Mouse (Mus musculus) lung, postnatal 14 days (tissue): ENCODE measurements at regions not wholly inside any gene's neighbourhood (a gene's known extent, or its start where the extent isn't known, plus 50 kb on each side); places are given as distances from the start of the nearest gene placed in this dataset.

Experiments used
- DNase-seq: peaks from one replicate; pipeline ENCODE4 v3.0.0; 2021

- DNase-seq, result peak; percentile 3
These were observed 492.3 kb downstream of the Fam19a5 start for GRCm38 (mm10) chr15:88036146-88037000.

DNA sequence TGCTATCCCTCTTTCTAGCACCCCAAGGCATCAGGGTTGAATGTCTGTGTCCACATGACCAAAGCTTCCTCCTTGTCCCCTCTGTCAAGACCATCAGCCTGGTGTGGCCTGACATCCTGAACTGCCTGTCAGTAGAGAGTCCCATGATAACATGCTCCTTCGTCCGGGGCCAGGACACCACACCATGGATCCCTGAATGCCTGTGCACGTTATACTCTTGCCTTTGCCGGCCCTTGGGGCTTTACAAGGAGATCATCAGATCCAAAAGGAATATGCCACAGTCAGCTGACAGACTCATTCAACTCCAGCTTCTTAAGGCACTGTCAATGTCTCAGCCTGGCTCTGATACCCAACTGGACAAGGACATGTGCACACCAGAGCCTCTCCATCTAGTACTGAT lies 493.5 kb downstream of the Fam19a5 start:
- DNase-seq, result no peak

- DNase-seq, result no peak
These were observed 498.7 kb downstream of the Fam19a5 start for GRCm38 (mm10) chr15:88042821-88043220.

DNA sequence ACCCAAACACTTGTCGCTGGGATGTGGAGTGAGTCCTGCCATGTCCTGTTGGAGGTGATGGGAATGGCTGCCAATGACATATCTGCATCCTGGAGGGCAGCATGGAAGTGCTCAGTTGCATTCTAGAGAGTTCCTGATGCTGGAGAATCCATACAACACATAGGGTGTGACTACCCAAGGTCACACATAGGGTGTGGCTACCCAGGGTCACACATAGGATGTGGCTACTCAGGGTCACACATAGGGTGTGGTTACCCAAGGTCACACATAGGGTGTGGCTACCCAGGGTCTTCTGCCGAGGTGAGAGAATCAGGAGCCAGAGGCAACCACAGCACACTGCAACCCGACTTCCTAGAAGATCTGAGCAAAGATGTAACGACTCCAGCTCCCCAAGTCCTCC lies 514.0 kb downstream of the Fam19a5 start:
- DNase-seq, result no peak

DNA sequence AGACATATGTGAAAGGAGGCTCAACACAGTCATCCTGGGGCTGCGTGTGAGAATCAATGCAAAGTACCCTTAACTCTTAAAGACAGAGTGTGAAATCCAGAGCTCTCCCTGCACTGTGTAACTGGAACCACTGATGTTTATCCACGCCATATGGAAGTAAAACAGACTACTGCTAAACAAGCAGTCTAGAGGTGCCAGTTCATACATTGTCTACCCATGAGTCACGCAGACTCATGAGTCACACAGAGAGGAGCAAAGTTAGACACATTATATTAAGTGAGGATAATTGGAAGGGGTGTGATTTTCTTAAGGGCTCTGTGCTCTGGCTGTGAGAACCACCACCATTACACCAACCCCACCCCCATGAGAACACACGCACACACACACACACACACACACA lies 516.8 kb downstream of the Fam19a5 start:
- DNase-seq, result no peak

GRCm38 (mm10) chr15:88063041-88063440 lies 518.9 kb downstream of the Fam19a5 start:
- no peak for DNase-seq

DNA sequence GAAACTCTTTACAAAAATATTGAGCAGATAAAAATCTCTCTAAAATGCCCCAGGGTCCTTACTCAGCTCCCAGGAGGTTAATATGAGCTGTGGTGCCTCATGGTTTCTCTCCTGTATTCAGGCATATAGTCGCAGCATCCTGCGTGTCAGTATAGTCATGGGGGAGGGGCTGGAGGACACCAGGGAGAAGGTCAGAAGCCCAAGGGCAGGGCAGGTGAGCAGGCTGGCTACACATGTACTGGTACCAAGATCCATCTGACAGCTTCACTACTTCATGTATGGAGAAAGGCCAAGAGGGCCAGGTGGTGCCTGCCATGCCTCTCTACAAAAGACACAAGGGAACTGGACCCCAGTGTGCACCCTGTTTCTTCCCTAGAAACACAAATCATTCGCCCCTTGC lies 524.4 kb downstream of the Fam19a5 start:
- DNase-seq, result no peak

DNA sequence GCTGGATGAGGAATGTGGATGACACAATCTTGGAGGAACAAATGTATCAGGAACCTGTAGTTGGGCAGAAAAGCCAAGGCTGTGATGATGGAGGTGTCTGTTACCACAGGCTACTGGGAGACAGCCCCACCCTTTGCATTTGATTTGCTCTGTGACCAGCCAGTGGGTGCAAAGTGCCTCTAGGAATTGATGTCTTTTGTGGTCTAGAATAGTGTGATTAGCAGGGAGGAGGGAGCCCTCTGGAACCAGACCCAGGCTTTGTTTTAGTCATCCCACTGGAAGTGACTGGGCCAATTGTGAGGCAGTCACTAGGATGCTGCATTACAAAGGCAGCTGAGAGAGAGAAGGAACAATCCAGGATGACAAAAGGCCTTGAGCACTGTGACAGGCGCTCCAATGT lies 527.4 kb upstream of the Zdhhc25 start:
- no peak for DNase-seq

DNA sequence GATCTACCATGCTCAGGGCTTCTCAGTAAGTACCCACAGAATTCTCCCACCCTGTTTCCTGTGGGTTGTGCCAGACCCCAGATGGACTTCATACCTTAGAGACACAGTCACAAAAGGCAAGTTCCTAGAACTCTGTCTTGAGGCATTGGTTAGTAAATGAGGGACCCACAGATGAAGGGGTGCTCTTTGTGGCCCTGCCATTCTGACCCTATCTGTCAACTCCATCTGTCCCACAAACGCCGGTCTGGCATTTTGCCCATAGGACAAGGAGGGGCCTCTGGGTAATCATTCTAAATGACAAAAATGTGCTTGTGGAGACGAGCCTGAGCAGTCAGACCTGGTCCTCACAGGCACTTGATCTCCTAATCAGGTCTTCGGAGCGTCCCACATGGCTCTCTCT lies 516.2 kb upstream of the Zdhhc25 start:
- peak; percentile 13 for DNase-seq

GRCm38 (mm10) chr15:88085631-88086030 lies 514.5 kb upstream of the Zdhhc25 start:
- peak; percentile 22 for DNase-seq

- DNase-seq, result no peak
These were observed 510.6 kb upstream of the Zdhhc25 start for GRCm38 (mm10) chr15:88089486-88089885.

DNA sequence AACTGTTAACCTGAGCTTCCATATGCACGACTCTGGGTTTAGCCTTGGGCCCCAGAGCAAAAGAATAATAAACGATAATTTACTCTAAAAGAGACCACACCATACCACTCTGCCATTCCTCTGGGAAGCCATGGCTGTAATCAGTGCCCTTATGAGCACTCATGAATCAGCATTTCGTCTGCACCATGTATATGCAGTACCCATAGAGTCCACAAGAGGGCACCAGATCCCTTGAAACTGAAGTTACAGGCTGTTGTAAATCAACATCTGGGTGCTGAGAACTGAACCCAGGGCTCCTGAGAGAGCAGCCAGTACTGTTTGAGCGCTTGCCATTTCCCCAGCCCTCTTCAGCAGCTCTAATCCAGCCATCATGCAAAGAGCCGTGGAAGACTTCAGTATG lies 508.7 kb upstream of the Zdhhc25 start:
- DNase-seq, result no peak

DNA sequence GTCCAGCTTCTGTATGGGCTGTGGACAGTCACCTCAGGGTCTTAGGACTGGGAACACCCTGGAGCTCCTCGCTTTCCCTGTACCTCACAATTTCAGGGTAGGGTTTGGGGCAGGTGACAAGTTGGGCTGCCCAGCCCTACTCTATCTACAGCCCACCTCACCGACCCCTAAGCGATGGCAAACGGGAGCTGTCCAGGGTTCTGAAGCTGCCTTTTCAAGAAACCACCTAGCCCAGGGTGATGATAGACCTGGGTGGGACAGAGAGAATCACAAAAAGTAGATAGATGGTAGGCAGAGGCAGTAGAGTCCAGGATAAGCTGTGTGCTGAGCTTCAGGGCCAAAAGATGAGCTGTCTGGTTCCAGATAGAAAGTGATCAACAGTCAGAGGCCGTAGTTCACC lies 479.7 kb upstream of the Zdhhc25 start:
- DNase-seq, result no peak

DNA sequence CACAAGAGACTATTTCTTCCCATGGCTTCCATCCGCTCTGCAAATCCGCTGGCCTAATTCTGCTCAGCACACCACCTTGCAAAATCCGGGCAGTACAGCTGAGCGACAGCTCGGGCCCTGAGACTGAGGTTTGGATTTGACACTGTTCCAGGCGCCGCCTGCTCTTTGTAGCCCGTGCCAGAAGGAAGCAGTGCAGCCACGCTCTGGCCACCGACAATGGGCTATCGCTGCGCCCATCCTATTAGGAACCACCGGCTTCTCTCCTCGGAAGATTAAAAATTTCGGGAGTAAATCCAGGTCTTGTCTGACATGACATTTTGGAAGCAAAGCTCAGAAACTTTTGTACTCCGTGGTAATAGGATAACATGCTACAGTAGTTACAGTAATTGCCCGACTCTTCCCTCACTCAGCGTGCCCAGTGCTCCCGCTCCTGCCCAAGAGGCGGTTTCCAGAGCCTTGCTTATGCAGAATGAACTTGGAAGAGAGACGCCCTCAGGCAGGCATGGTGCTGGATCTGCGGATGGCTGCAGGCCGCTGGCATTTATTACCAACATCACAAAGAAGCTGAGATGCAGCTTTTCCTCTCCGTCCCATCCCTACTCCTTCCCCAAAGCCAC lies 476.1 kb upstream of the Zdhhc25 start:
- DNase-seq, result no peak

DNA sequence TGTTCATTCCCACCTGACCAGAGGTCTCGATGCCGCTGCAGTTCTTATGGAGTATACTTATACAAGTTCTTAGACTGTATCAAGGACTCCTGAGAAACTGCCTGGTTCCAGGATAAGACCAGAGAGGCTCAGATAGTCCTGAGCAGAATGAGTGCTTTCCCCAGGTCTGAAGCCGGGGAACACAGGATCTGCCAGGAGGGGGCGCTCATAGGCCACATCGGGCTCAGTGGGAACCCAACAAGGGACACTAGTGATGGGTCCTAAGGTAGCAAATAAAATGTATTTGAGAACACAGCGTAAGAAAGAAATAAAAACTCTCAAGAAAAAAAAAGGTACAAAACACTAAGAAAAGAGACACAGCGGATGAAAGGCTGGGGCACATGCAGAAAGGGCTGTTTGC lies 454.0 kb upstream of the Zdhhc25 start:
- peak; percentile 8 for DNase-seq

DNA sequence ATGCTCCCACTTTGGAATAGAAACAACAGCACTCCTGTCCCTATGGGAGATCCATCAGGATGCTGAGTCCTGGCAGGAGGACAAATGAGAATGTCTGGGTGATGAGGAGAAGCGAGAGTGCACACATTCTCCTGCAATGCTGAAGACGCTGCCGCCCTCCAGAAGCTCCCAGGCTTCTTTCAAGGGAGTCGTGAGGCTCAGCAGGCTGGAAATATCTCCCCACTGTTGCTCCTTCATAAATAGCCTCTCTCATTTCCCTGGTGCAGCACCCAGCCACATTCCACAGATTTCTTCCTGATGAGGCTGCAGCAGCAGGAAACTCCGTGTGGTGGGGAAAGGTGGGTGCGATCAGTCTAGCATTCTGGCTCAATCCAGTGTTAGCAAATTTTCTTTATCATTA lies 448.9 kb upstream of the Zdhhc25 start:
- no peak for DNase-seq

- no peak for DNase-seq
These were observed 440.4 kb upstream of the Zdhhc25 start for GRCm38 (mm10) chr15:88159618-88160170.

DNA sequence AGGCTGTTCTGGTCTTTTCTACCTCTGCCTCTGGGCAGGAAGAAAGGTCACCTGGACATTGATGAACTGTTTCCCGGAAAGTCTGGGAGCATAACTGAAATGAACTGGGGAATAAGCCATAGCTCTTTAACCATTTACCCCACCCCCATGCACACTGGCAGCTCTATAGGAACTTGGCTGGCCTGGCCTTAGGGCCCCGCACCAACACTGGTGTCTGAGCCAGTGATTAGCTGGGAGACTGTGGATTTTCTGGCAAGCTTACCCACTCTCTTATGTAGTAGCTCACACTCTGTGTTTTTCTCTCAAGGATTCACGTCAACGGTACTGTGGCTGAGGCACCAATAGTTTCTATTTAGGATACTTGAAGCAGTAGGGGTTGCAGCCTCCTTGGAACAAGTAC lies 439.8 kb upstream of the Zdhhc25 start:
- no peak for DNase-seq

DNA sequence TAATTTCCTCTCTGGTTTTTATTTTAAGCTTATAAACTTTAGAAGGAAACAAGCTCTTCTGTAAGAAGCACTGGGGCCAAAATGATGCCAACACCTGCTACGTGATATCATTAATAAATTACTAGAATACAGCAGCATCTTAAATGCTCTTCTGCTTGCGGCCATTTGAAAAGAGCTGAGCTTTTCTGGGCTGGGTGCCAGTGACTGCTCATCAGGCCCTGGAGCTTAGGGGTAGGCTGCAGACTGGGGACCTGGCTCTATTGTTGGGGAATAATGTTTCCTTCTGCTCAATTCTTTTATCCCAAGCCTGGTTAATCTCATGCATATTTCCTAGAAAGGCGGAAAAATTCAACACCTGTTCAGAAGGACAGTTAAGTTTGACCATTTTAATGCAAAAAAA lies 436.7 kb upstream of the Zdhhc25 start:
- DNase-seq, result no peak

DNA sequence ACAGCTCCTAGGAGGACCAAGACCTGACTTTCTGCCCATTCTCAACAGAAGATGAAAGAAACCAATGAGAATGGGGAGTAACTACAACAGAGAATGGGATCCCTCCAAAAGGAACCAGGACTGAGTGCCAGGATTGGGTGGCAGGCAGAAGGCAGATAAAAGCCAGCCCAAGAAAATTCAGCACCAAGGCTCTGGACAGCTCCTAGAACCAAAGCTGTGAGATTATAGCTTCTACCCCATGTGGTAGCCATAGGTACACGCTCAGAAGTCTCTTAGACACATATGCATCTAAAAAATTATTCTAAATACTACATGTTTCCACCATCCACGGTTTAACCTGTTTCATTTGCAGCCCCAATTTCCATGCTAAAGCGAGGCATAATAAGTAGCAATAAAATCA lies 425.8 kb upstream of the Zdhhc25 start:
- peak; percentile 21 for DNase-seq

GRCm38 (mm10) chr15:88175991-88176390 lies 424.1 kb upstream of the Zdhhc25 start:
- no peak for DNase-seq

DNA sequence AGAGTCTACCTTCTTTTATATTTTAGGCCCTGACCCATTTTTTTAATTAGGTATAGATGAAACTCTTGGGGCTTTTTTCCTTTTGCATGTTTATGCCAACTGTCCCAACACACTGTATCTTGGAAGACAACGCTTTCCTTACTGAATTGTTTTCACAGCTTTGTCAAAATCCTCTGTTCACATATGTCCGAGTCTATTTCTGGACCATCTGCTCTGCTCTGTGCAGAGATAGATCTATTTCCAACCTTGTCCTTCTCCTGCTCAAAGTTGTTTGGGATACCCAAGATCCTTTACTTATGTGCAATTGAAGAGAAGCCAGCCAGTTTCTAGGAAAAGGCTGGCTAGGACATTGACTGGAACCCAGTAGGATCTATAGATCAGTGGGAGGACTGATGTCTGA lies 403.6 kb upstream of the Zdhhc25 start:
- no peak for DNase-seq

DNA sequence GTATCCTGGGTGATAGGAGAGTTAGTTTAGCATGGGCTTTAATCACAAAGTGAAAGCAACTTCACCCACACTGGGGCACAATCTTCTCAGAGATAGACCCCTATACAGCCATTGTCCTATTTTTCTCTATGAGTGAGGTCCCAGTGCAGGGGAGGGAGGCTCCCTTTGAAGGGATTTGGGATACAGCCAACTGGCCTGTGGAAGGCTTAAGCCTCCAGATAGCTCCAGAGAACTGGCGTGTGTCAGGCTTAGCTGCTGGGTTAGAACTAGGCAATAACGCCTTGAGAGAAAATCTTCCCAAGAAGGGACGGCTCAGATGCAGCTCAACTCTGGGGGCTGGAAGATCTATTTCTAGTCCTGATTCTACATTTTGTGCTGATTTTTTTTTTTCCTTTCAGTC lies 397.4 kb upstream of the Zdhhc25 start:
- no peak for DNase-seq

GRCm38 (mm10) chr15:88213356-88213755 lies 386.7 kb upstream of the Zdhhc25 start:
- no peak for DNase-seq
